Mouse (Mus musculus): ENCODE results near the gene Nkpd1. TPM values are rescaled to one million over a fixed set of nuclear protein-coding genes. Genes with fewer than 3 reads are reported as not detected.
A peak's percentile ranks its signal among the peaks of the same experiment; 100 is the strongest.
"Not testable (repeated sequence)": the region's sequence is repeated elsewhere in the genome, so short reads cannot be mapped to it uniquely, and the experiment has no call there.

Nkpd1 gene
- total and polyA plus RNA-seq, 3 experiments: 0.06 TPM; not detected in 2

- intact Hi-C loops (cut with DNase I): no loop called here
- peaks cover 6% of the 10 kb centered on the region for H3K4me1 ChIP-seq (ENCODE audit: control insufficient read depth, insufficient read depth, low read length)
- H3K4me3 ChIP-seq: peak overlapping the region; percentile 100
- TF ChIP-seq CTCF (IDR thresholded peaks at IDR 0.05) (no peak), EP300 (IDR thresholded peaks at IDR 0.05; ENCODE audit: insufficient read depth, low read depth, low read length) (no peak), POLR2A (IDR thresholded peaks at IDR 0.05; ENCODE audit: insufficient read depth, low read depth, low read length) (no peak)
- 8% methylated on average over 18 of the region's 18 CpGs for WGBS
- no peaks in the 10 kb centered on the region for H3K36me3 ChIP-seq (ENCODE audit: control insufficient read depth, insufficient read depth, low read length)
- no peaks in the 10 kb centered on the region for H3K27me3 ChIP-seq (ENCODE audit: control insufficient read depth, insufficient read depth, low read length)
- H3K79me2 ChIP-seq (replicated peaks; ENCODE audit: control insufficient read depth, insufficient read depth, low read length): no peaks in the 10 kb centered on the region
- H3K9ac ChIP-seq (ENCODE audit: low read depth, low read length): peak overlapping the region; percentile 61; the same call in 1 of the 2 replicates
- peak overlapping the region; percentile 82 for H3K27ac ChIP-seq
- DNase-seq: no peak
These were observed 10.0 kb upstream of the Nkpd1 start for GRCm38 (mm10) chr7:19507612-19507981.

GRCm38 (mm10) chr7:19508150-19508923 lies 9.3 kb upstream of the Nkpd1 start, which contains the start of the genes Bloc1s3 and Trappc6a:
TSS of gene Bloc1s3 (minus strand) at chr7:19508367.
TSS of gene Trappc6a (plus strand) at chr7:19508395.
- TF ChIP-seq CTCF (IDR thresholded peaks at IDR 0.05) (peak; percentile 28), EP300 (IDR thresholded peaks at IDR 0.05; ENCODE audit: insufficient read depth, low read depth, low read length) (no peak), POLR2A (IDR thresholded peaks at IDR 0.05; ENCODE audit: insufficient read depth, low read depth, low read length) (peak; percentile 67)
- Histone ChIP-seq H3K4me3 (peak within 1 kb of the TSS; percentile 100), H3K79me2 (replicated peaks; ENCODE audit: control insufficient read depth, insufficient read depth, low read length) (no peaks in the 10 kb centered on the region), H3K27me3 (ENCODE audit: control insufficient read depth, insufficient read depth, low read length) (no peaks in the 10 kb centered on the region), H3K4me1 (ENCODE audit: control insufficient read depth, insufficient read depth, low read length) (peaks cover 6% of the 10 kb centered on the region), H3K27ac (peak within 1 kb of the TSS; percentile 82), H3K36me3 (ENCODE audit: control insufficient read depth, insufficient read depth, low read length) (no peaks in the 10 kb centered on the region), H3K9ac (ENCODE audit: low read depth, low read length) (peak within 1 kb of the TSS; percentile 87)
- peak; percentile 93 to 95 for DNase-seq
- 1% methylated on average over 56 of the region's 56 CpGs for WGBS
- intact Hi-C loops (cut with DNase I): loop anchor here (2.0 kb wide), 1 partner anchor 50 kb away; the partner anchor contains the start of gene Mark4

GRCm38 (mm10) chr7:19508924-19509568 lies 8.6 kb upstream of the Nkpd1 start:
- TF ChIP-seq CTCF (IDR thresholded peaks at IDR 0.05): no peak
- no peak for TF ChIP-seq EP300 (IDR thresholded peaks at IDR 0.05; ENCODE audit: insufficient read depth, low read depth, low read length)
- TF ChIP-seq POLR2A (IDR thresholded peaks at IDR 0.05; ENCODE audit: insufficient read depth, low read depth, low read length): no peak

GRCm38 (mm10) chr7:19509786-19510185 lies 7.9 kb upstream of the Nkpd1 start:
- no peak for DNase-seq
- intact Hi-C loops (cut with DNase I): loop anchor here (2.0 kb wide), 2 partner anchors 51 to 63 kb away; partner anchors contain the start of gene Mark4
- Histone ChIP-seq H3K4me1 (ENCODE audit: control insufficient read depth, insufficient read depth, low read length) (peaks cover 6% of the 10 kb centered on the region), H3K4me3 (no peak overlapping the region), H3K79me2 (replicated peaks; ENCODE audit: control insufficient read depth, insufficient read depth, low read length) (no peaks in the 10 kb centered on the region), H3K36me3 (ENCODE audit: control insufficient read depth, insufficient read depth, low read length) (no peaks in the 10 kb centered on the region), H3K27ac (peak overlapping the region; percentile 82), H3K27me3 (ENCODE audit: control insufficient read depth, insufficient read depth, low read length) (no peaks in the 10 kb centered on the region), H3K9ac (ENCODE audit: low read depth, low read length) (no peak overlapping the region)
- TF ChIP-seq POLR2A (IDR thresholded peaks at IDR 0.05; ENCODE audit: insufficient read depth, low read depth, low read length) (no peak), EP300 (IDR thresholded peaks at IDR 0.05; ENCODE audit: insufficient read depth, low read depth, low read length) (no peak), CTCF (IDR thresholded peaks at IDR 0.05) (no peak)
- 92% methylated on average over 7 of the region's 7 CpGs for WGBS

More at GRCm38 (mm10) chr7:19508924-19509568, 8.6 kb upstream of the Nkpd1 start:
- H3K27ac ChIP-seq: peak overlapping the region; percentile 82
- intact Hi-C loops (cut with DNase I): loop anchor here (2.0 kb wide), 1 partner anchor 50 kb away; the partner anchor contains the start of gene Mark4
- no peaks in the 10 kb centered on the region for H3K27me3 ChIP-seq (ENCODE audit: control insufficient read depth, insufficient read depth, low read length)
- no peaks in the 10 kb centered on the region for H3K79me2 ChIP-seq (replicated peaks; ENCODE audit: control insufficient read depth, insufficient read depth, low read length)
- peak overlapping the region; percentile 87 for H3K9ac ChIP-seq (ENCODE audit: low read depth, low read length)
- H3K4me3 ChIP-seq: peak overlapping the region; percentile 100
- H3K4me1 ChIP-seq (ENCODE audit: control insufficient read depth, insufficient read depth, low read length): peaks cover 6% of the 10 kb centered on the region
- 1% methylated on average over 15 of the region's 15 CpGs for WGBS
- no peak for DNase-seq
- H3K36me3 ChIP-seq (ENCODE audit: control insufficient read depth, insufficient read depth, low read length): no peaks in the 10 kb centered on the region

- not testable (repeated sequence) for H3K4me1 ChIP-seq (ENCODE audit: control insufficient read depth, insufficient read depth, low read length); H3K27me3 ChIP-seq (ENCODE audit: control insufficient read depth, insufficient read depth, low read length); H3K9ac ChIP-seq (ENCODE audit: low read depth, low read length); DNase-seq; H3K27ac ChIP-seq; H3K36me3 ChIP-seq (ENCODE audit: control insufficient read depth, insufficient read depth, low read length); H3K4me3 ChIP-seq; H3K79me2 ChIP-seq (replicated peaks; ENCODE audit: control insufficient read depth, insufficient read depth, low read length)
- intact Hi-C loops (cut with DNase I): loop anchor here (2.0 kb wide), 1 partner anchor 61 kb away; no protein-coding TSS in a partner anchor
- WGBS: 71% methylated on average over 7 of the region's 7 CpGs
These were observed 5.7 kb upstream of the Nkpd1 start for GRCm38 (mm10) chr7:19511934-19512333.

- H3K27me3 ChIP-seq (ENCODE audit: control insufficient read depth, insufficient read depth, low read length): no peaks in the 10 kb centered on the region
- TF ChIP-seq EP300 (IDR thresholded peaks at IDR 0.05; ENCODE audit: insufficient read depth, low read depth, low read length): no peak
- TF ChIP-seq CTCF (IDR thresholded peaks at IDR 0.05): no peak
- no peak for TF ChIP-seq POLR2A (IDR thresholded peaks at IDR 0.05; ENCODE audit: insufficient read depth, low read depth, low read length)
- no peak overlapping the region for H3K27ac ChIP-seq
- H3K79me2 ChIP-seq (replicated peaks; ENCODE audit: control insufficient read depth, insufficient read depth, low read length): no peaks in the 10 kb centered on the region
- no peak overlapping the region for H3K9ac ChIP-seq (ENCODE audit: low read depth, low read length)
- intact Hi-C loops (cut with DNase I): no loop called here
- no peak overlapping the region for H3K4me3 ChIP-seq
- DNase-seq: no peak
- WGBS: 59% methylated on average over 6 of the region's 6 CpGs
- H3K36me3 ChIP-seq (ENCODE audit: control insufficient read depth, insufficient read depth, low read length): no peaks in the 10 kb centered on the region
- peaks cover 6% of the 10 kb centered on the region for H3K4me1 ChIP-seq (ENCODE audit: control insufficient read depth, insufficient read depth, low read length)
These were observed 5.3 kb upstream of the Nkpd1 start for GRCm38 (mm10) chr7:19512353-19512752.
